Mouse (Mus musculus) olfactory bulb, adult 2 months (tissue): ENCODE measurements around the gene Pemt. TPM values are rescaled to one million over a fixed set of nuclear protein-coding genes. Genes with fewer than 3 reads are reported as not detected.

Experiments used
- H3K27ac ChIP-seq: fragments of 200-500 bp; 2 replicates; pipeline ENCODE4 v1.5.1; 2012; ENCODE audit warnings: low read depth, low read length; ENCODE audit not compliant: insufficient read depth
- H3K4me1 ChIP-seq: fragments of 200-500 bp; 2 replicates; pipeline ENCODE4 v1.6.1; 2012; ENCODE audit warnings: low read length; ENCODE audit not compliant: control insufficient read depth, insufficient read depth
- H3K4me3 ChIP-seq: fragments of 200-500 bp; 2 replicates; pipeline ENCODE4 v1.5.1; 2012; ENCODE audit warnings: mild to moderate bottlenecking, low read depth, low read length, moderate library complexity; ENCODE audit not compliant: insufficient read depth
- CTCF ChIP-seq: fragments of 200-500 bp; IDR thresholded peaks from 2 replicates; pipeline ENCODE4 v1.5.1; 2012; ENCODE audit warnings: low read depth, mild to moderate bottlenecking, low read length, moderate library complexity; ENCODE audit not compliant: insufficient read depth
- POLR2A ChIP-seq: fragments of 200-500 bp; IDR thresholded peaks from 2 replicates; pipeline ENCODE4 v1.6.1; 2012; ENCODE audit warnings: mild to moderate bottlenecking, low read depth, low read length, moderate library complexity; ENCODE audit not compliant: insufficient read depth
- WGBS: fragments of 180-500 bp; shearing (Covaris S2); methylation state at CpG from one replicate; pipeline ENCODE4 v1.1.7; 2018; 5-methylcytosine and 5-hydroxymethylcytosine counted together
- polyA plus RNA-seq: library from polyadenylated mRNA; stranded (reverse); fragments of >200 nt; gene quantifications from 2 replicates; pipeline ENCODE4 v1.2.4, GENCODE M21; 2012; ENCODE audit warnings: low replicate concordance; ENCODE audit not compliant: missing spikeins, insufficient read depth, insufficient read length

Gene Pemt
- polyA plus RNA-seq, 1 experiment: not detected

- TF ChIP-seq CTCF: no peak
- TF ChIP-seq POLR2A: no peak
- Histone ChIP-seq H3K4me1 (peaks cover 5% of the 10 kb centered on the region; the same call in 1 of the 2 replicates), H3K4me3 (no peak overlapping the region), H3K27ac (no peak overlapping the region)
- 65% methylated on average over 3 of the region's 3 CpGs for WGBS
Measured at GRCm38 (mm10) chr11:60009451-60009850, 36.8 kb downstream of the Pemt start.

GRCm38 (mm10) chr11:60005866-60006265 is 40.4 kb downstream of the Pemt start:
- no peak for TF ChIP-seq CTCF
- no peak for TF ChIP-seq POLR2A
- peaks cover 10% of the 10 kb centered on the region for H3K4me1 ChIP-seq
- H3K4me3 ChIP-seq: no peak overlapping the region
- H3K27ac ChIP-seq: no peak overlapping the region
- WGBS: 75% methylated on average over 3 of the region's 3 CpGs

- Histone ChIP-seq H3K4me1 (peaks cover 10% of the 10 kb centered on the region), H3K27ac (no peak overlapping the region), H3K4me3 (no peak overlapping the region)
- TF ChIP-seq CTCF (no peak), POLR2A (no peak)
- WGBS: 62% methylated on average over 6 of the region's 6 CpGs
Measured at GRCm38 (mm10) chr11:60004716-60005115, 41.6 kb downstream of the Pemt start.

GRCm38 (mm10) chr11:60003811-60004210 is 42.5 kb downstream of the Pemt start:
- WGBS: 62% methylated on average over 8 of the region's 8 CpGs
- no peak for TF ChIP-seq CTCF
- no peak for TF ChIP-seq POLR2A

GRCm38 (mm10) chr11:60001231-60001980 is 44.9 kb downstream of the Pemt start:
- WGBS: 78% methylated on average over 5 of the region's 5 CpGs
- no peak overlapping the region for H3K4me3 ChIP-seq
- peaks cover 10% of the 10 kb centered on the region for H3K4me1 ChIP-seq
- TF ChIP-seq CTCF: no peak
- no peak for TF ChIP-seq POLR2A
- no peak overlapping the region for H3K27ac ChIP-seq

More at GRCm38 (mm10) chr11:60003811-60004210, 42.5 kb downstream of the Pemt start:
- H3K4me3 ChIP-seq: no peak overlapping the region
- no peak overlapping the region for H3K27ac ChIP-seq
- peaks cover 10% of the 10 kb centered on the region for H3K4me1 ChIP-seq

- Histone ChIP-seq H3K4me3 (no peak overlapping the region), H3K27ac (no peak overlapping the region), H3K4me1 (no peaks in the 10 kb centered on the region)
- 58% methylated on average over 9 of the region's 9 CpGs for WGBS
- TF ChIP-seq CTCF (no peak), POLR2A (no peak)
Measured at GRCm38 (mm10) chr11:59994318-59994717, 52.0 kb downstream of the Pemt start.

- TF ChIP-seq CTCF: no peak
- H3K27ac ChIP-seq: no peak overlapping the region
- no peak overlapping the region for H3K4me3 ChIP-seq
- no peaks in the 10 kb centered on the region for H3K4me1 ChIP-seq
- WGBS: 82% methylated on average over 8 of the region's 8 CpGs
Measured at GRCm38 (mm10) chr11:59991365-59991764, 54.9 kb downstream of the Pemt start.

- Histone ChIP-seq H3K4me1 (no peaks in the 10 kb centered on the region), H3K27ac (no peak overlapping the region), H3K4me3 (no peak overlapping the region)
- 58% methylated on average over 1 of the region's 1 CpGs for WGBS
- TF ChIP-seq CTCF (no peak), POLR2A (no peak)
Measured at GRCm38 (mm10) chr11:59989406-59989805, 56.9 kb downstream of the Pemt start.

- no peak overlapping the region for H3K4me3 ChIP-seq
- H3K27ac ChIP-seq: no peak overlapping the region
- WGBS: 88% methylated on average over 5 of the region's 5 CpGs
- no peaks in the 10 kb centered on the region; the same call in 1 of the 2 replicates for H3K4me1 ChIP-seq
- TF ChIP-seq POLR2A: no peak
- TF ChIP-seq CTCF: no peak
Measured at GRCm38 (mm10) chr11:59977831-59978230, 68.5 kb downstream of the Pemt start.
